Mouse (Mus musculus) bone marrow macrophage, adult 2 months (primary cell): ENCODE measurements at regions not wholly inside any gene's neighbourhood (a gene's known extent, or its start where the extent isn't known, plus 50 kb on each side); places are given as distances from the start of the nearest gene placed in this dataset.

Experiments used
- CTCF ChIP-seq: IDR thresholded peaks from 2 replicates; pipeline ENCODE4 v1.5.1; 2012; ENCODE audit warnings: low read depth, mild to moderate bottlenecking, low read length, moderate library complexity
- POLR2A ChIP-seq: IDR thresholded peaks from 2 replicates; pipeline ENCODE4 v1.6.1; 2012; ENCODE audit warnings: mild to moderate bottlenecking, low read depth, low read length, borderline replicate concordance

DNA sequence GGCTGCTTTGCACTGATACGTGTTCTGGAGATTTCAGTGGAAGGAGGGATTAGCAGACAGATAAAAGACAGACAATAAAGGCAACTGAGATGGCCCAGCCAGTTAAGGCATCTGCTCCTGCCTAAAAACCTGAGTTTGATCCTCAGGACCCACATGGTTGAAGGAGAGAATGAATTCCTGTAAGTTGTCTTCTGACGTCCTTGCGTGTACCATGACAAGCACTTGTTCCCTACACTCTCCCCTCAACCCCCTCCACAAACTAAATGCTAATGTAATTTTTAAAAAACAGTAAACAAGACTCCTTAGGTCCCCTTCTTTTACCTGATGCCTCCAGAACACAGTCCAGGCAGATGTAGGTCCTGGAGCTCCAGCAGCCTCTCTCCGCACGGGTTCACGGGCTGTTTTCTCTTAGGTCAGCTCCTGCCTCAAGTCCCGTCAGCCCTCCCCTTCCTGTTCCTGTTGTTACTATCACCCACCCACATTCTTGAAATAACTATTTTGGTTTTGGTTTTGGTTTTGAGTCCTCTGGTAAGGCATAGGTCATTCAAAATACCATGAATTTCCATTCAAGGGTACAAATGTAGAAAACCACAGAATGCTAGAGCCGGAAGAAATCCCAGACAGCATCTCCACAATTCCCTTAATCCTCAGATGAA is 71.3 kb upstream of the Tgif1 start:
- TF ChIP-seq POLR2A (no peak), CTCF (no peak)
